Mouse (Mus musculus): Measurements from ENCODE around the gene Msrb2.

GRCm38 (mm10) chr2:19367114-19367513 lies 4.1 kb upstream of the Msrb2 start:
- TF ChIP-seq CTCF (IDR thresholded peaks at IDR 0.05; ENCODE audit: low read depth) = no peak
- TF ChIP-seq EP300 (IDR thresholded peaks at IDR 0.05; ENCODE audit: low read depth) = no peak
